Comparison of ENCODE assay signal across 7 mouse cellular contexts in the genomic region with DNA sequence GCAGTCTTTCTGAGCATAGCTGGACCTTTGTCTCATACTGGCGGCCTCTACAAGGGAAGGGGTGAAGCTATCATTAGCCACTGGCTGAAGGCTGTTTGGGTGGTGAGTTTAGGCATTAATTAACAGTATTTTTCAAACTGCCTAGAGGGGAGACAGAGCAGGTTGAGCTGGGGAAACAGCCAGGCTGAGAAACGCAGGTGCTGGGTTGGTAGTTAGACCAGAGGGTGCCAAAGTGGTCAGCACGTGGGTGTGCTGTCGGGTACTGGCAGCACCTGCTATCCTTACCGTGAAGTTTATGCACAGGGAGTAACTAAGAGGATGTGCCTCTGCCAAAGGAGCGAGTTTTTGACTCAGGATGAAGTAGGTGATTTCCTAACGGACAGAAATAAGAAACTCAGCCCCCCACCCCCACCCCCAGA. TPM values are rescaled to one million over a fixed set of nuclear protein-coding genes. Genes with fewer than 3 reads are reported as not detected.
A peak's percentile ranks its signal among the peaks of the same experiment; 100 is the strongest.
DNase-seq lines count a peak whose midpoint lies in the region; ATAC-seq lines count a peak whose summit lies in the region.

No protein-coding gene starts in this region.

- no peaks in the 10 kb centered on the region for H3K27me3 ChIP-seq in lung, embryonic 15.5 days
- no peaks in the 10 kb centered on the region for H3K27me3 ChIP-seq in kidney, embryonic 15.5 days

- H3K9me3 ChIP-seq in lung, embryonic 15.5 days: no peaks in the 10 kb centered on the region
- no peaks in the 10 kb centered on the region for H3K9me3 ChIP-seq in kidney, embryonic 15.5 days (replicated peaks)

- no peak overlapping the region for H3K4me3 ChIP-seq in lung, embryonic 15.5 days
- H3K4me3 ChIP-seq in kidney, embryonic 15.5 days (replicated peaks): no peak overlapping the region

- H3K27ac ChIP-seq in lung, embryonic 15.5 days: peak overlapping the region; percentile 81
- H3K27ac ChIP-seq in kidney, embryonic 15.5 days: peak overlapping the region; percentile 48; the same call in 1 of the 2 replicates

- no peak overlapping the region for H3K9ac ChIP-seq in lung, embryonic 15.5 days
- H3K9ac ChIP-seq in kidney, embryonic 15.5 days: no peak overlapping the region

- 35% methylated on average over 7 of the region's 7 CpGs for WGBS in lung, embryonic 15.5 days
- WGBS in kidney, embryonic 15.5 days: 64% methylated on average over 7 of the region's 7 CpGs

- intact Hi-C loops in gastrocnemius, postnatal 36 days (cut with DNase I): no loop called here

- no peak; the same call in 1 of the 2 replicates for ATAC-seq in lung, embryonic 15.5 days (ENCODE audit: borderline replicate concordance, extremely low read depth, low FRiP score, low TSS enrichment)
- ATAC-seq in kidney, embryonic 15.5 days (replicated peaks; ENCODE audit: low FRiP score): peak; percentile 77

- peaks cover 55% of the 10 kb centered on the region for H3K4me1 ChIP-seq in lung, embryonic 15.5 days
- H3K4me1 ChIP-seq in kidney, embryonic 15.5 days: peaks cover 26% of the 10 kb centered on the region

- H3K36me3 ChIP-seq in lung, embryonic 15.5 days: no peaks in the 10 kb centered on the region
- no peaks in the 10 kb centered on the region for H3K36me3 ChIP-seq in kidney, embryonic 15.5 days

- no peak for DNase-seq in lung, postnatal 25 days (ENCODE audit: low spot score)
- peak; percentile 63 for DNase-seq in fat pad, adult 2 months (ENCODE audit: extremely low read depth, low read depth, low spot score)
- DNase-seq in thymus, postnatal 10 days (ENCODE audit: low spot score in 2 of 2): peak; percentile 23 to 30
- DNase-seq in spleen, postnatal 4 days (ENCODE audit: low spot score in 2 of 2): no peak
- no peak for DNase-seq in gastrocnemius, postnatal 36 days

- peak overlapping the region; percentile 32 for H3K4me2 ChIP-seq in lung, embryonic 15.5 days
- H3K4me2 ChIP-seq in kidney, embryonic 15.5 days: no peak overlapping the region

RNA-seq across cellular contexts. Expression of gene Snx30, which starts 13.4 kb away (rescaled TPM):
- 9.2 and 10.0 TPM in 2 replicates for polyA plus RNA-seq in lung, embryonic 15.5 days (2015; fragmentation: Nextera tagmentation; extraction: Ambion mirVana)
- 6.0 and 7.7 TPM in 2 replicates for polyA plus RNA-seq in kidney, embryonic 15.5 days (2015; fragmentation: Nextera tagmentation; extraction: Ambion mirVana)
- 1 to 10 TPM; 2.4 to 3.4 TPM for total RNA-seq in gastrocnemius, postnatal 36 days (2021)

RNA-seq across cellular contexts. Expression of gene Inip, which starts 17.7 kb away (rescaled TPM):
- polyA plus RNA-seq in lung, embryonic 15.5 days (2015; fragmentation: Nextera tagmentation; extraction: Ambion mirVana): 51.2 and 56.5 TPM in 2 replicates
- polyA plus RNA-seq in kidney, embryonic 15.5 days (2015; fragmentation: Nextera tagmentation; extraction: Ambion mirVana): 59.3 and 63.3 TPM in 2 replicates
- 1 to 10 TPM; 1.9 to 3.9 TPM for total RNA-seq in gastrocnemius, postnatal 36 days (2021)

Comparison
In these comparisons a context has a peak if more than half of its experiments do, and no peak if none do; other contexts are left out.
1. DNase-seq: peak in fat pad, adult 2 months (single experiment) and thymus, postnatal 10 days (2 of 2); none in lung, postnatal 25 days (single experiment), spleen, postnatal 4 days (0 of 2) and gastrocnemius, postnatal 36 days (0 of 2).